Mouse (Mus musculus) embryonic facial prominence, embryonic 13.5 days (tissue): ENCODE data around the gene Dnaaf5. TPM values are rescaled to one million over a fixed set of nuclear protein-coding genes. Genes with fewer than 3 reads are reported as not detected.

Source experiments
- ATAC-seq: fragments of 200-750 bp; cut with Nextera tagmentation; 2 replicates; pipeline ENCODE4 v1.8.0; 2017; ENCODE audit warnings: low read depth; ENCODE audit not compliant: insufficient number of reproducible peaks, insufficient read depth, low FRiP score, low TSS enrichment
- H3K27ac ChIP-seq: fragments of 300-500 bp; sonication (generic); 2 replicates; pipeline ENCODE4 v1.5.1; 2015; ENCODE audit warnings: moderate library complexity, mild to moderate bottlenecking, inconsistent platforms
- H3K27me3 ChIP-seq: fragments of 300-500 bp; sonication (generic); 2 replicates; pipeline ENCODE4 v1.6.1; 2015; ENCODE audit warnings: mild to moderate bottlenecking, inconsistent platforms
- H3K36me3 ChIP-seq: fragments of 300-500 bp; sonication (generic); 2 replicates; pipeline ENCODE4 v1.6.1; 2015; ENCODE audit warnings: mild to moderate bottlenecking, inconsistent platforms
- H3K4me1 ChIP-seq: fragments of 300-500 bp; sonication (generic); 2 replicates; pipeline ENCODE4 v1.6.1; 2015; ENCODE audit warnings: inconsistent platforms
- H3K4me2 ChIP-seq: fragments of 300-500 bp; sonication (generic); 2 replicates; pipeline ENCODE4 v1.6.1; 2015; ENCODE audit warnings: moderate library complexity, mild to moderate bottlenecking, inconsistent platforms
- H3K4me3 ChIP-seq: fragments of 300-500 bp; sonication (generic); 2 replicates; pipeline ENCODE4 v1.5.1; 2015; ENCODE audit warnings: mild to moderate bottlenecking, inconsistent platforms
- H3K9ac ChIP-seq: fragments of 300-500 bp; sonication (generic); 2 replicates; pipeline ENCODE4 v1.6.1; 2015; ENCODE audit warnings: mild to moderate bottlenecking, inconsistent platforms
- H3K9me3 ChIP-seq: fragments of 300-500 bp; sonication (generic); 2 replicates; pipeline ENCODE4 v1.6.1; 2016; ENCODE audit warnings: inconsistent platforms
- WGBS: fragments of 180-500 bp; shearing (Covaris S2); methylation state at CpG from one replicate; pipeline ENCODE4 v1.1.7; 2015; ENCODE audit warnings: mixed read lengths; 5-methylcytosine and 5-hydroxymethylcytosine counted together
- polyA plus RNA-seq: library from polyadenylated mRNA; unstranded; fragments of >200 nt; fragmentation: Nextera tagmentation; extraction: Ambion mirVana; gene quantifications from 2 replicates; pipeline ENCODE4 v1.2.1, GENCODE M21; 2015

The Dnaaf5 gene
- polyA plus RNA-seq, 1 experiment from 2014 or later = 4.4 TPM

GRCm38 (mm10) chr5:139128476-139129065 is 21.5 kb upstream of the Dnaaf5 start:
- H3K27me3 ChIP-seq = peaks cover 10% of the 10 kb centered on the region
- no peak for ATAC-seq
- peak overlapping the region; percentile 62 for H3K4me3 ChIP-seq
- no peak overlapping the region for H3K27ac ChIP-seq
- peak overlapping the region; percentile 77; the same call in 1 of the 2 replicates for H3K9ac ChIP-seq
- H3K36me3 ChIP-seq = peaks cover 26% of the 10 kb centered on the region
- peaks cover 7% of the 10 kb centered on the region for H3K4me1 ChIP-seq
- 24% methylated on average over 12 of the region's 12 CpGs for WGBS
- H3K9me3 ChIP-seq = no peaks in the 10 kb centered on the region
- H3K4me2 ChIP-seq = peak overlapping the region; percentile 82

- ATAC-seq = peak; percentile 63; the same call in 1 of the 2 replicates
- peaks cover 7% of the 10 kb centered on the region for H3K4me1 ChIP-seq
- H3K27ac ChIP-seq = no peak overlapping the region
- peak overlapping the region; percentile 77 for H3K9ac ChIP-seq
- H3K4me2 ChIP-seq = peak overlapping the region; percentile 82
- 12% methylated on average over 11 of the region's 12 CpGs for WGBS
- H3K9me3 ChIP-seq = no peaks in the 10 kb centered on the region
- H3K36me3 ChIP-seq = peaks cover 24% of the 10 kb centered on the region
- H3K4me3 ChIP-seq = peak overlapping the region; percentile 62
- H3K27me3 ChIP-seq = peaks cover 10% of the 10 kb centered on the region
Measured at GRCm38 (mm10) chr5:139129078-139129477, 20.9 kb upstream of the Dnaaf5 start.

- peak overlapping the region; percentile 62 for H3K4me3 ChIP-seq
- H3K9me3 ChIP-seq = no peaks in the 10 kb centered on the region
- 0 out of 2 replicates have a peak overlapping the region, but pooled peaks have one; percentile 11 for H3K27ac ChIP-seq
- H3K4me1 ChIP-seq = peaks cover 7% of the 10 kb centered on the region
- peaks cover 23% of the 10 kb centered on the region for H3K36me3 ChIP-seq
- H3K27me3 ChIP-seq = peaks cover 10% of the 10 kb centered on the region
- H3K4me2 ChIP-seq = peak overlapping the region; percentile 82
- peak; percentile 67; the same call in 1 of the 2 replicates for ATAC-seq
- peak overlapping the region; percentile 77 for H3K9ac ChIP-seq
- WGBS = 3% methylated on average over 44 of the region's 55 CpGs
Measured at GRCm38 (mm10) chr5:139129572-139130151, 20.4 kb upstream of the Dnaaf5 start.

- peak overlapping the region; percentile 82 for H3K4me2 ChIP-seq
- H3K4me1 ChIP-seq = peaks cover 7% of the 10 kb centered on the region
- no peaks in the 10 kb centered on the region for H3K9me3 ChIP-seq
- WGBS = 77% methylated on average over 5 of the region's 5 CpGs
- peaks cover 20% of the 10 kb centered on the region for H3K36me3 ChIP-seq
- peaks cover 10% of the 10 kb centered on the region for H3K27me3 ChIP-seq
- no peak for ATAC-seq
- peak overlapping the region; percentile 62; the same call in 1 of the 2 replicates for H3K4me3 ChIP-seq
- H3K27ac ChIP-seq = no peak overlapping the region
- H3K9ac ChIP-seq = no peak overlapping the region
Measured at GRCm38 (mm10) chr5:139130351-139130750, 19.7 kb upstream of the Dnaaf5 start.

- Histone ChIP-seq H3K4me3 (no peak overlapping the region), H3K27ac (no peak overlapping the region), H3K4me2 (no peak overlapping the region), H3K36me3 (no peaks in the 10 kb centered on the region), H3K27me3 (peaks cover 13% of the 10 kb centered on the region), H3K4me1 (peaks cover 7% of the 10 kb centered on the region; the same call in 1 of the 2 replicates), H3K9ac (no peak overlapping the region), H3K9me3 (no peaks in the 10 kb centered on the region)
- no peak for ATAC-seq
- 80% methylated on average over 8 of the region's 8 CpGs for WGBS
Measured at GRCm38 (mm10) chr5:139134501-139134900, 15.5 kb upstream of the Dnaaf5 start.

- Histone ChIP-seq H3K27ac (no peak overlapping the region), H3K4me1 (peaks cover 7% of the 10 kb centered on the region; the same call in 1 of the 2 replicates), H3K36me3 (no peaks in the 10 kb centered on the region), H3K4me3 (no peak overlapping the region), H3K9ac (no peak overlapping the region), H3K27me3 (0 out of 2 replicates have a peak, but pooled peaks cover 3% of the 10 kb centered on the region), H3K4me2 (no peak overlapping the region), H3K9me3 (no peaks in the 10 kb centered on the region)
- ATAC-seq = no peak
- 62% methylated on average over 1 of the region's 1 CpGs for WGBS
Measured at GRCm38 (mm10) chr5:139136341-139136740, 13.7 kb upstream of the Dnaaf5 start.

- Histone ChIP-seq H3K36me3 (no peaks in the 10 kb centered on the region), H3K27ac (no peak overlapping the region), H3K4me2 (no peak overlapping the region), H3K9me3 (no peaks in the 10 kb centered on the region), H3K4me1 (peaks cover 7% of the 10 kb centered on the region; the same call in 1 of the 2 replicates), H3K9ac (no peak overlapping the region), H3K4me3 (no peak overlapping the region), H3K27me3 (0 out of 2 replicates have a peak, but pooled peaks cover 3% of the 10 kb centered on the region)
- WGBS = 84% methylated on average over 6 of the region's 6 CpGs
- no peak for ATAC-seq
Measured at GRCm38 (mm10) chr5:139137176-139137575, 12.8 kb upstream of the Dnaaf5 start.

- WGBS = 58% methylated on average over 12 of the region's 12 CpGs
- 0 out of 2 replicates have a peak, but pooled peaks cover 3% of the 10 kb centered on the region for H3K27me3 ChIP-seq
- peaks cover 7% of the 10 kb centered on the region; the same call in 1 of the 2 replicates for H3K4me1 ChIP-seq
- H3K36me3 ChIP-seq = no peaks in the 10 kb centered on the region
- no peak overlapping the region for H3K27ac ChIP-seq
- ATAC-seq = no peak
- no peak overlapping the region for H3K9ac ChIP-seq
- no peak overlapping the region for H3K4me2 ChIP-seq
- no peak overlapping the region for H3K4me3 ChIP-seq
- no peaks in the 10 kb centered on the region for H3K9me3 ChIP-seq
Measured at GRCm38 (mm10) chr5:139138261-139138925, 11.6 kb upstream of the Dnaaf5 start.

- WGBS = 80% methylated on average over 8 of the region's 8 CpGs
- H3K4me3 ChIP-seq = no peak overlapping the region
- no peaks in the 10 kb centered on the region for H3K36me3 ChIP-seq
- 0 out of 2 replicates have a peak, but pooled peaks cover 3% of the 10 kb centered on the region for H3K27me3 ChIP-seq
- ATAC-seq = no peak
- H3K9ac ChIP-seq = no peak overlapping the region
- H3K27ac ChIP-seq = no peak overlapping the region
- peaks cover 7% of the 10 kb centered on the region; the same call in 1 of the 2 replicates for H3K4me1 ChIP-seq
- no peak overlapping the region for H3K4me2 ChIP-seq
- H3K9me3 ChIP-seq = no peaks in the 10 kb centered on the region
Measured at GRCm38 (mm10) chr5:139138926-139139472, 11.0 kb upstream of the Dnaaf5 start.

GRCm38 (mm10) chr5:139140589-139140988 is 9.4 kb upstream of the Dnaaf5 start:
- no peak overlapping the region for H3K9ac ChIP-seq
- WGBS = 85% methylated on average over 9 of the region's 9 CpGs
- ATAC-seq = no peak
- no peaks in the 10 kb centered on the region for H3K9me3 ChIP-seq
- H3K27me3 ChIP-seq = 0 out of 2 replicates have a peak, but pooled peaks cover 3% of the 10 kb centered on the region
- H3K4me2 ChIP-seq = no peak overlapping the region
- H3K4me3 ChIP-seq = no peak overlapping the region
- H3K27ac ChIP-seq = no peak overlapping the region
- peaks cover 7% of the 10 kb centered on the region; the same call in 1 of the 2 replicates for H3K4me1 ChIP-seq
- H3K36me3 ChIP-seq = peaks cover 2% of the 10 kb centered on the region; the same call in 1 of the 2 replicates

GRCm38 (mm10) chr5:139141326-139141725 is 8.7 kb upstream of the Dnaaf5 start:
- Histone ChIP-seq H3K36me3 (peaks cover 2% of the 10 kb centered on the region; the same call in 1 of the 2 replicates), H3K9ac (no peak overlapping the region), H3K27me3 (0 out of 2 replicates have a peak, but pooled peaks cover 3% of the 10 kb centered on the region), H3K27ac (no peak overlapping the region), H3K4me3 (no peak overlapping the region), H3K9me3 (no peaks in the 10 kb centered on the region), H3K4me1 (peaks cover 7% of the 10 kb centered on the region; the same call in 1 of the 2 replicates), H3K4me2 (no peak overlapping the region)
- WGBS = 72% methylated on average over 5 of the region's 5 CpGs
- no peak for ATAC-seq
